Mouse (Mus musculus) bone marrow, adult 2 months (tissue): ENCODE results near the gene Atxn1.

ENCODE experiments used
- CTCF ChIP-seq: fragments of 200-500 bp; IDR thresholded peaks from 2 replicates; pipeline ENCODE4 v1.5.1; 2011; ENCODE audit warnings: low read length, control low read depth; ENCODE audit not compliant: control insufficient read depth, insufficient read depth
- POLR2A ChIP-seq: fragments of 200-500 bp; IDR thresholded peaks from 2 replicates; pipeline ENCODE4 v1.6.1; 2011; ENCODE audit warnings: low read depth, mild to moderate bottlenecking, control low read depth, low read length, borderline replicate concordance; ENCODE audit not compliant: control insufficient read depth

DNA sequence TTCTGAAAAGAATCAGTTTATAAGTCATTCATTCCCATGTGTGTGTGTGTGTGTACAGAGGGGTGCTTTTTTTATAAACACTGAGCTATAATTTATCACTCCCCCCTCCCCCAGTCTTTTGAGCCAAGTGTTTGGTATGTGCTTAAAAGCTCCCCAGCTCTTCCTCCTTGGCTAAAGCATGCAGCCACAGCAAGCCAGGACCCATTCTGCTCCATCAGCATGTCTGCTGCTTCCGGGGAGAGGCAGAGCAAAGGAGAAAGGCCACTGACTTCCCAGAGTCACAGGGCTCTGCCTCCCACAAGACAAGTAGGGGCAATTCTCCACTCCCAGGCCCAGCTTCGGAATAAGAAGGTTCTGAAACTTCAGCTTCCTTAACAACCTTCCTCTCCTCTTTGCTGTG is 67.2 kb downstream of the Atxn1 start:
- TF ChIP-seq CTCF (no peak), POLR2A (no peak)
